Mouse (Mus musculus) cerebral cortex, adult 2 months (tissue): ENCODE results near the gene Gm4847.

Experiments
- WGBS: fragments of 180-500 bp; shearing (Covaris S2); methylation state at CpG from one replicate; pipeline ENCODE4 v1.1.7; 2018; 5-methylcytosine and 5-hydroxymethylcytosine counted together

The Gm4847 gene

GRCm38 (mm10) chr1:166647593-166647992 lies at the start of gene Gm4847:
TSS of gene Gm4847 (minus strand) at chr1:166647693.
- 78% methylated on average over 2 of the region's 2 CpGs for WGBS

- 90% methylated on average over 1 of the region's 1 CpGs for WGBS
Measured at GRCm38 (mm10) chr1:166681745-166682144, 34.3 kb upstream of the Gm4847 start, which contains the start of gene Fmo9. TSS of gene Fmo9 (minus strand) at chr1:166681845.

GRCm38 (mm10) chr1:166669264-166669663 lies 21.8 kb upstream of the Gm4847 start:
- WGBS = 70% methylated on average over 5 of the region's 5 CpGs

GRCm38 (mm10) chr1:166660800-166661199 lies 13.3 kb upstream of the Gm4847 start:
- 89% methylated on average over 8 of the region's 8 CpGs for WGBS
